Mouse (Mus musculus) layer of hippocampus, postnatal 25 days (tissue): ENCODE measurements at regions not wholly inside any gene's neighbourhood (a gene's known extent, or its start where the extent isn't known, plus 50 kb on each side); places are given as distances from the start of the nearest gene placed in this dataset.

Experiments
- DNase-seq, 2 experiments: peaks; one replicate each; pipeline ENCODE4 v3.0.0; 2022; ENCODE audit warnings: mixed read lengths in 2 of 2, low spot score in 1 of 2; ENCODE audit errors: extremely low spot score in 1 of 2
- microRNA-seq, 2 experiments: library from miRNA; unstranded; fragments of <30 nt; microRNA quantifications; one replicate each; pipeline ENCODE4 v1.2.0; 2021

DNA sequence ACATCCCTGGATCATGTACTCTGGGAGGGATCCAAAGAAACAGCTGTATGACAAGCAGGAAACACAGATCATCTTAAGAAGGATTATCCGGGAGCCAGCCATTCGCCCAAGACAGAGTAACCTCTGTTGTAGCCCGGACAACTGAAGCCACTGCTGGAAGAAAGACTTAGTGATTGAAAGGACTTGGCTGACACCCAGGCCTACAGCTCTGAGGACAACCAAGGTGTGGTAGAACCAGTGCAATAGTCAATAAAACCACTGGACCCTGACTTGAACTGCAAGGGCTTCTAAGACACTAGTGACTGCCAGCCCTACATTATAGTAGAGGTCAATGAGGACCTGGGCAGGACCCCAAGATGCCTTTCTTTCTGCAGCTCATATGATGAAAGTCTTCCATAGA, 78.3 kb upstream of the Klf12 start:
- no peak for DNase-seq

DNA sequence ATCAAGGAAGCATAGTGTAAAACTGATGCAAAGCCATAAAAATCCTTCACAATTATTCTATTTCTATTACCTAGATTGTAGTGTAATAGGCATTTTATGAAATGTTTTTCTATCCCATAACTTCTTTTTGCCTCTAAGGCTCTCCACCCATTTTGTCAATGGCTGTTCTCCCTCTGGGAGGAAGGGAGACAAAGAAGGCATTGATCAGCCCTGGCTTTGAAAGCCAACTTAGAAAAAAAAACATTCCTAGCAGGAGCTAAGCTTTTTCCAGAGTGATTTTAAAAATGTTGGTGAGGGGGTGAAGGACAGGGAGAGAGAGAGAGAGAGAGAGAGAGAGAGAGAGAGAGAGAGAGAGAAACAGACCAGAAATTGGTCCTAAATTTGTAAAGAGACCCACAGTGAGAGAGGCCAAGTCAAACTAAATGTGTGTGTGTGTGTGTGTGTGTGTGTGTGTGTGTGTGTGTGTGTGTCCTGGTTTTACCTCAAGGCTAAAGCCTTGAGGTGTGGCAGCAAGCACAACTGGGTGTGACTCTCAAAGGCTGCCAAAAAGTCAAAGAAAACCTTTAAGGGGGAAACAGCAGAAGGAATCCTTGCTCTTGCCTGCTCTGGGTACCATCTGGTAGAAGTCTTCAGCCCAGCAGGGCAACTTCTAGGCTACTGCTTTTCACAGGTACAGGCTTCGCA, 77.0 kb upstream of the Klf12 start:
- DNase-seq = no peak

DNA sequence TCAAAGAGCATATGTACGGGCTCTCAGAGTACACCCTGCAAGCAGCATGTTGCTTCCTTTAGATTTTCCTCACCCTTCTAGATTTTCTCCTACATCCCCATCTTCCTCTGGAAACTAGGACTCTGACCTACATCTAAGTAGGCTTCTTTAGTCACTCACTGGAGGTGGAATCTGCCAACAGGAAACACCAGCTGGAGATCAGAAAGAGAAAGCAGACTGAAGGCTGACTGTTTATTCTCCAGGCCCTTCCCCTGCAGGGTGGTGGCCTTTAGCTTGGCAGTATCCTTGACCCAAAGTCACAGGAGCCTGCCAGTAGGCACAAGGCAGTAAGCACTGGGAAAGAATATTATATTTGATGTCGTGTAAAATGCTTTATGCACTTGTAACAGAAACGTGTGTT, 75.4 kb upstream of the Klf12 start:
- no peak for DNase-seq

DNA sequence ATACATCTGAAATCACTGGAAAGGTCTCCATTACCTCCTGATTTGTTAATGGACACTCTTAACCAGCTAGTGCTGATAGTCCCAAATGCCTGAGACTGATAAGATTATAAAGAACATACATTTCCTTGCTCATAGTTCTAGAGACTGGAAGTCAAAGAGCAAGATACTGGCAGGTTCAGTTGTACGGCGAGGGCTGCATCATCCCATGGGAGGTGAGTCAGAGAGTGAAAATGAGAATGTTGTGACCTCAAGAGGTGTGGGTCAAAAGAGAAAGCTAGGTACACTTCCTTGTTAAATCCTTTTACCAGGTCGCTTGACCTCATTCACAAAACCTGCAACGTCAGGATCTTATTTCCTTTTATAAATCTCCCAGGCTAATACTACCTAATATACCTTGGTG, 72.7 kb upstream of the Klf12 start:
- no peak for DNase-seq

DNA sequence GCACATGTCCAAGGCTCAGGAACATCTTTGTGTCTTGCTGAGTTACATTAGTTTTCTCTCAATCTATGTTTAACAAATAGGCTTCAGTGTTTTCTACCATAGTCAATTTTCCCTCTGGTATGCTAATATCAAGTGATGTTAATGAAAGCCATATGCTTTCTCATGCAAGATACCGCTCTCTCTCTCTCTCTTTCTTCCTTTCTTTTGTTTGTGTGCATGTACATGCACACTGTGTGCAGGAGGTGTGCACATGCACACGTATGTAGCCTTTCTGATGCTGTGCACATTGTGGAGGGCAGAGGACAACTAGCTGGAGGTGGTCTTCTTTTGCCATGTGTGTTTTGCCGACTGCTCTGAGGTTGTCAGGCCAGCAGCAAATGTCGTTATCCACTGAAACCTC, 69.0 kb upstream of the Klf12 start:
- no peak for DNase-seq

DNA sequence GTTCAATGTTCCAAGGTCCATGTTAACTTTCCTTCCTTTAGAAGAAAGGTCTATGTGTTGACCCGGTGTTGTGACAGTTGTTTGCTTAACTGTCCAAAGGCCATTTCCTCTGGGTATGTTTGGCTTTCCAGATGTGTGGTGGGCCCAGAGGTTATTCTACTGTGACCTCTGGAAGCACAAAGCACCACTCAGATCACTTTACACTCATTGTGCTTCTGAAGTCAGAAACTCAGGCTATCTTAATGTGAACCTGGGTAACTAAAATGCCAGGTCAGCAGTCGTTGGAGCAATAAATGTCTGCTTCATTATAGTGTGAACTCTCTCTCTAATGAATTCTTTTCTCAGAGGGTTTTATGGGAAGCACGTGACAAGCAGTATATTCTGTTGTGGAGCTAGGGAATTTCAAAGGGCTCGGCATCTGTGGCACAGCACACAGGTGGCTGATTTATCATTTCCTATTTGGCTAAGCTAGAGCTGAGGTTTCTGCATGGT, 68.5 kb upstream of the Klf12 start:
- DNase-seq = no peak

DNA sequence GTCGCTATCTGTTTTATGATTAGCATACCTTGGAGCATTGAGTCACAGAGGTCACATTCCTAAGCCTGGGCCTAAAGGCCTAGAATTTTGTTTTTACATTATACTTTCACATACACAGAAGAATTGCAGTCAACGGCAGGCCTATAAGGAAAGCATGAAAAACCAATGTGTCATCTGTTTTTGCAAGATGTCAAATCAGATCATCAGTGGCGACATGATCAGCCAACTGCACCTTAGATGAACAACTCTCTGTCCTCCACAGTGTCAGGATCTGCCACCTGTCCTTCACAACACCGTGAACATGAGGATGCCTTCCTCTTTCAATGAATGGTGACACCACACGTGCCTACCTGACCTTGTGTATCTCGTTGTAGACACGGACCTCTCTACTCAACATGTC, 66.5 kb upstream of the Klf12 start:
- no peak for DNase-seq

DNA sequence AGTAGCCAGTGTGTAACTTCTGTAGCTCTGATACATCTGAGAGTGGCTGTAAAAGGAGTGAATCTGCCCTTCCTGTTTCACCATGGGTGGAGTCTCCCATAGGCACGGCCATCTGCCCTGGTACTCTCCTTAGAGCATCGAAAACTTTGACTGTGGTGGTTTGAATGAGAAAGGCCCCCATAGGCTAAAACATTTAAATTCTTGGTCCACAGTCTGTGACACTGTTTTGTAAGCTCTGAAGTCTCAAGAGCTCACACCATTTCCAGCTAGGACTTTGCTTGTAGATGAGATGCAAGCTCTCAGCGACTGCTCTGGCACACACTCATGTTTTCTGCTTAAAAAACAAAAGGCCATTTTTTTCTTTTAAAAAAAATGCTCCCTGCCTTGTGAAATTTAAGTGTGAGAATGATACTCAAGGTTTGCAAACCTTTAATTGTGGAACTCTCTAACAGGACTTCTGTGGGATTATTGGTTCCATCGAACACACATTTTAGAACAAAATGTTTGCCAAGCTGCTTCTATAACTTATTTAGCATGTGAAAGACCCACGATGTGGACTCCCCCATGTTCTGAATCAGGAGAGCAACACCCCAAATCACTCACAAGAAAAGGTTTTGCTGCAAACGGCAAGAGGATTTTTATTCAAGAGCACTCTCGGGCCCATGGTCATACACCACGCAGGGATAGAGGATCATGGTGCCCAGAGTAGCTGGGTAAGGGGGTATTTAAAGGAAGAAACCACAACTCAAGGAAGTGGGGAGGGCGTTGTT, 65.7 kb upstream of the Klf12 start:
- DNase-seq = no peak

DNA sequence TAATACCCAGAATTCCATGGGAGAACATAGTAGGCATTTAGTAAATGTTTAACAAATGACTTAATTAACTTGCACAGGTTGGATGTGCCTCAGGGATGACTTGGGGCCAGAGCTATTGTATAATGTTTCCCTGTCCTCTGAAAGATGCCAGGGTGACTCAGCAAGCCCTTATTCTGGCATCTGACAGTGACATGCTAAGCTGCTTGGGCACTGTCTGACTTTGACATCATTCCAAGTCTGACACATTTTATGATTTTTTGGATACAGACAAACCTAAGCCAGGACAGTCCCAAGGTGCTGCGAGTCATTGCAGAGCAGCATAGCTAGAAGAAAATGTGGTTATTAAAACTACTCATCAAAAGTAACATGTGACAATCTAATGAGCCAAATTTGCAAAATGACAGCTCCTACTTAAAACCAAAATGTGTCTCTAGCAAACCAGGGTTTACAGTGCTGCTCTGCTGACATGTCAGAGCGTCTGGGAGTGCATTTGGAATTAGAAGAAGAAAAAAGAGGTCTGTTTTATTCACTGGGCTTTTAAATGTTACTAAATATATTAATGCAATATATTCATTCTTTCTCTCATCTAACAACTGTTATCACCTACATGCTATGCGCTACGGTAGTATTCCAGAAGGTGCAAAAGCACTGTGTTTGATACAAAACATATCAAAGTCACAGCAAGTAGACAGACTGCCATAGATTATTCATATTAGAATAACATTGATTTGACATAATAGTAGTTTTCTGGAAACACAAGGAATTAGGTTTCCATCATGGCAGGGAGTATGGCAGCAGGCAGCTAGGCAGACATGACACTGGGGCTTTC, 64.1 kb upstream of the Klf12 start:
- no peak for DNase-seq

DNA sequence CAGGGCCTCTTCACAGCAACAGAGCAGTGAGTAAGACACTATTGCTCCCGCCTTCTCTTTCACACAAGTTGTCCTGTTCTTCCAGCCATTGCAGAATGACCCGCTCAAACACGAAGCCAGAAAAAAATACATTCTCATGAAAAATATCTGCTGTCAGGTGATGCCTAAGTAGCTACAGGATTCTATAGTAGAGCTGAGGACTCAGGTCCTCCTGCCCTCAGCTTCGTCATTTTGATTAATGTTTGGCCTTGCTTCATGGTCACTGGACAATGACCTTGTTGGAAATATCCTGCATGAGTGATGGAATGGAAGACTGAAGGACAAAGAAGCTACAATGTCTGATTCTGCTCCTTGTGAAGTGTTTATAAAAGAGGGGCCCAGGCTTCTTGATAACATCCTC, 52.4 kb upstream of the Klf12 start:
- DNase-seq = no peak

Small RNA genes lying in the stretch of these regions (microRNA-seq; reads per million reads assigned to microRNA genes)
- gene Gm22401 = 0 reads per million in 2 experiments
